Mouse (Mus musculus): Measurements from ENCODE around the gene Thap2. TPM values are rescaled to one million over a fixed set of nuclear protein-coding genes. Genes with fewer than 3 reads are reported as not detected.

Gene Thap2
- 10 to 100 TPM in 1 of 2 experiments, 1 to 10 TPM in 1; 8.5 to 10.3 TPM for polyA plus RNA-seq (2017; shearing (Covaris generic))

GRCm38 (mm10) chr10:115384221-115385017, at the start of gene Thap2, which contains the start of gene Zfc3h1:
Thap2 (minus strand) TSS chr10:115384443.
Zfc3h1 (plus strand) TSS chr10:115384959.

GRCm38 (mm10) chr10:115361840-115362622, 22.2 kb downstream of the Thap2 start, which contains the start of gene Tmem19:
Tmem19 (minus strand) TSS chr10:115362501.

Other genes starting within 250 kb of the Thap2 start
- gene Tph2, start 199.4 kb downstream of the Thap2 start, polyA plus RNA-seq (2017; shearing (Covaris generic)) = under 1 TPM in 1 of 2 experiments, not detected in 1; 0.09 TPM
- 100 to 1,000 TPM in 1 of 2 experiments, 10 to 100 TPM in 1; 90.0 to 113 TPM for gene Tbc1d15, start 133.0 kb downstream of the Thap2 start, polyA plus RNA-seq (2017; shearing (Covaris generic))
- 10 to 100 TPM; 58.0 to 73.7 TPM for gene Rab21, start 68.8 kb downstream of the Thap2 start, polyA plus RNA-seq (2017; shearing (Covaris generic))
- gene Tmem19, start 21.9 kb downstream of the Thap2 start, polyA plus RNA-seq (2017; shearing (Covaris generic)) = 10 to 100 TPM; 34.6 to 49.6 TPM
- gene Zfc3h1, start 516 bp upstream of the Thap2 start, polyA plus RNA-seq (2017; shearing (Covaris generic)) = 10 to 100 TPM; 35.4 to 36.4 TPM
- gene A930009A15Rik, start 185.5 kb upstream of the Thap2 start, polyA plus RNA-seq (2017; shearing (Covaris generic)) = not detected
- under 1 TPM in 1 of 2 experiments, not detected in 1; 0.59 TPM for gene Lgr5, start 203.3 kb upstream of the Thap2 start, polyA plus RNA-seq (2017; shearing (Covaris generic))